Comparison of ENCODE assay signal across 8 mouse cellular contexts in genomic region chr9:107576357-107577107, GRCm38 (mm10). TPM values are rescaled to one million over a fixed set of nuclear protein-coding genes. Genes with fewer than 3 reads are reported as not detected.
DNase-seq lines count a peak whose midpoint lies in the region; ATAC-seq and TF ChIP-seq lines count a peak whose summit lies in the region.

Gene Hyal1 (plus strand): TSS chr9:107576927.

- WGBS in forebrain, embryonic 10.5 days: 27% methylated on average over 16 of the region's 16 CpGs
- 26% methylated on average over 16 of the region's 16 CpGs for WGBS in heart, postnatal 0 days
- 14% methylated on average over 16 of the region's 16 CpGs for WGBS in stomach, embryonic 15.5 days

- ATAC-seq in heart, postnatal 0 days (ENCODE audit: insufficient read depth, low read depth): peak; percentile 70
- peak; percentile 71 for ATAC-seq in megakaryocyte progenitor cell, adult 5-6 weeks (replicated peaks; ENCODE audit: poor library complexity)
- ATAC-seq in stomach, embryonic 15.5 days (ENCODE audit: insufficient read depth, low FRiP score, low read depth): peak; percentile 67
- no peak for ATAC-seq in activated CD4-positive, CD25-positive, alpha-beta regulatory T cell, adult 4 months

- H3K4me3 ChIP-seq in E14TG2a.4 (replicated peaks; ENCODE audit: low read length): peak within 1 kb of the TSS; percentile 77
- H3K4me3 ChIP-seq in forebrain, embryonic 10.5 days: peak within 1 kb of the TSS; percentile 52
- peak within 1 kb of the TSS; percentile 36 for H3K4me3 ChIP-seq in heart, postnatal 0 days (ENCODE audit: low read depth, low read length)
- peak within 1 kb of the TSS; percentile 41 for H3K4me3 ChIP-seq in stomach, embryonic 15.5 days (replicated peaks)

- peaks cover 30% of the 10 kb centered on the region for H3K36me3 ChIP-seq in E14TG2a.4 (ENCODE audit: insufficient read depth, low read length)
- H3K36me3 ChIP-seq in forebrain, embryonic 10.5 days (replicated peaks): peaks cover 45% of the 10 kb centered on the region
- H3K36me3 ChIP-seq in heart, postnatal 0 days (replicated peaks; ENCODE audit: control insufficient read depth, insufficient read depth, low read length): peaks cover 24% of the 10 kb centered on the region
- peaks cover 20% of the 10 kb centered on the region for H3K36me3 ChIP-seq in stomach, embryonic 15.5 days

- H3K4me1 ChIP-seq in E14TG2a.4 (replicated peaks; ENCODE audit: low read depth, low read length): peaks cover 78% of the 10 kb centered on the region
- H3K4me1 ChIP-seq in forebrain, embryonic 10.5 days: peaks cover 69% of the 10 kb centered on the region
- H3K4me1 ChIP-seq in heart, postnatal 0 days (ENCODE audit: control insufficient read depth, insufficient read depth): peaks cover 16% of the 10 kb centered on the region
- H3K4me1 ChIP-seq in stomach, embryonic 15.5 days: peaks cover 44% of the 10 kb centered on the region

- TF ChIP-seq EP300 in heart, postnatal 0 days (IDR thresholded peaks at IDR 0.05; ENCODE audit: low read depth): no peak

- H3K4me2 ChIP-seq in heart, postnatal 0 days (ENCODE audit: low read depth, low read length): peak within 1 kb of the TSS; percentile 62
- peak within 1 kb of the TSS; percentile 74 for H3K4me2 ChIP-seq in stomach, embryonic 15.5 days

- H3K9me3 ChIP-seq in E14TG2a.4 (ENCODE audit: low read length): no peaks in the 10 kb centered on the region
- peaks cover 3% of the 10 kb centered on the region; the same call in 1 of the 2 replicates for H3K9me3 ChIP-seq in forebrain, embryonic 10.5 days
- no peaks in the 10 kb centered on the region for H3K9me3 ChIP-seq in heart, postnatal 0 days (replicated peaks; ENCODE audit: control insufficient read depth, low read length)
- H3K9me3 ChIP-seq in stomach, embryonic 15.5 days: no peaks in the 10 kb centered on the region

- peak within 1 kb of the TSS; percentile 86 for H3K27ac ChIP-seq in forebrain, embryonic 10.5 days
- peak within 1 kb of the TSS; percentile 71 for H3K27ac ChIP-seq in heart, postnatal 0 days (ENCODE audit: low read depth)
- H3K27ac ChIP-seq in stomach, embryonic 15.5 days: peak within 1 kb of the TSS; percentile 89

- H3K9ac ChIP-seq in heart, postnatal 0 days (replicated peaks; ENCODE audit: low read depth, low read length): peak within 1 kb of the TSS; percentile 43; the same call in 1 of the 2 replicates
- peak within 1 kb of the TSS; percentile 31; the same call in 1 of the 2 replicates for H3K9ac ChIP-seq in stomach, embryonic 15.5 days

- no peaks in the 10 kb centered on the region for H3K27me3 ChIP-seq in E14TG2a.4 (ENCODE audit: insufficient read depth, low read length)
- no peaks in the 10 kb centered on the region for H3K27me3 ChIP-seq in forebrain, embryonic 10.5 days (ENCODE audit: poor library complexity, severe bottlenecking)
- no peaks in the 10 kb centered on the region for H3K27me3 ChIP-seq in heart, postnatal 0 days (ENCODE audit: control insufficient read depth, insufficient read depth, low read length)
- no peaks in the 10 kb centered on the region for H3K27me3 ChIP-seq in stomach, embryonic 15.5 days (replicated peaks)

- peak; percentile 91 for DNase-seq in adrenal gland, postnatal 14 days
- DNase-seq in forebrain, embryonic 10.5 days (ENCODE audit: extremely low spot score, low spot score): peak; percentile 87
- DNase-seq in heart, postnatal 0 days (ENCODE audit: low spot score): peak; percentile 91
- DNase-seq in kidney, postnatal 36 days: peak; percentile 90 to 93

- TF ChIP-seq CTCF in E14TG2a.4 (conservative IDR thresholded peaks at IDR 0.05; ENCODE audit: low read length): no peak
- TF ChIP-seq CTCF in heart, postnatal 0 days (IDR thresholded peaks at IDR 0.05; ENCODE audit: low read depth): no peak

RNA-seq across cellular contexts. Expression of gene Hyal1, which starts in this region (rescaled TPM):
- total RNA-seq in adrenal gland, postnatal 14 days (2021): 9.9 and 17.6 TPM in 2 replicates
- polyA plus RNA-seq in forebrain, embryonic 10.5 days (2016; fragmentation: Nextera tagmentation; extraction: Ambion mirVana): 6.8 and 7.4 TPM in 2 replicates
- total RNA-seq in heart, postnatal 0 days (2014; rRNA removed; ENCODE audit: low replicate concordance): 14.0 and 21.3 TPM in 2 replicates
- 5.7 and 6.0 TPM in 2 replicates for polyA plus RNA-seq in heart, postnatal 0 days (2015; fragmentation: Nextera tagmentation; extraction: Ambion mirVana)
- 0.44 and 0.54 TPM in 2 replicates for total RNA-seq in megakaryocyte progenitor cell, adult 5-6 weeks (2015)
- total RNA-seq in megakaryocyte progenitor cell, adult 5-6 weeks (2017): 0.54 and 1.1 TPM in 2 replicates
- 9.2 and 10.8 TPM in 2 replicates for polyA plus RNA-seq in stomach, embryonic 15.5 days (2015; fragmentation: Nextera tagmentation; extraction: Ambion mirVana)
- polyA plus RNA-seq in activated CD4-positive, CD25-positive, alpha-beta regulatory T cell, adult 4 months (2017; shearing (Covaris generic)): 1 to 10 TPM; 4.1 to 4.3 TPM
